Mouse (Mus musculus) adipocyte (in vitro differentiated cells): ENCODE results near the gene Notum.
"Not testable (repeated sequence)": the region's sequence is repeated elsewhere in the genome, so short reads cannot be mapped to it uniquely, and the experiment has no call there.

Source experiments
- DNase-seq: peaks from one replicate; pipeline ENCODE4 v3.0.0-alpha.2; 2016; ENCODE audit warnings: low spot score

Notum gene

DNA sequence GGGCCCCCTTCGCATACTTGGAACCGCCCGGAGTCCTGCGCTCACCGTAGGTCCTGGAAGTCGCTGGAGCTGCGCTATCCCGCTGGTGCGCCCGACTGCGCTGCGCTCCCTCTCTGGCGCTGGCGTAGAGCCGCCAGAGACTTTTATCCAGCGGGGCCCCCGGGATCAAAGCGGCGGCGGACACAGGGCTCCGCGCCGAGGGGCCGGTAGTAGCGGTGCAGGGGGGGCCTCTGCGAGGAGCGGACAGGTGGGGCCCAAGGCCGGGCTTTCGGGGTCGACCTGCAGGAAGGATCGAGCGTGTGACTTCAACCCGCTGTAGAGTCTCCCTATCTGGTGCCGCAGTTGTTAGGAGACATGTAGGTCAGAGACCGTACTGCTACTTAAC is at the start of gene Notum:
TSS of gene Notum (minus strand) at position 100 of the 385 bp plus-strand sequence.
- no peak for DNase-seq

DNA sequence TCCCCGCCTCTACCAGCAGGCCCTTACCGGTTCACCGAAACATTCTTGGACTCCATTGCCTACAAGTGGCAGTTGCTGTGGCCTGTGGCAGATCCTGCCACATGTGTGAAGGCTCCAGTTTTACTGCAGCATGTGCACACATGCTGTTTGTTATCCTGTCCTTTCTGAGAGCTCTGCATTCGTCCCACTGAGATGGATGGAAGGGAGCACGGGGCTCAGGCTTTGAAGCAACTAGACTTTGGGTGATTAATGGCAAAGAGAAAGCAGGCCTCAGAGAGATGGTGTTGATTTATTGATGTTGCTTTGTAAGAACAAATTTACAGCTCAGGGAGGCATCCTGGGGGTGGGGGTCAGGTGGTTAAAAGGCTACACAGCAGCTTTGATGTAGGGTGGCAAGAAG is 49.7 kb upstream of the Notum start:
- no peak for DNase-seq

DNA sequence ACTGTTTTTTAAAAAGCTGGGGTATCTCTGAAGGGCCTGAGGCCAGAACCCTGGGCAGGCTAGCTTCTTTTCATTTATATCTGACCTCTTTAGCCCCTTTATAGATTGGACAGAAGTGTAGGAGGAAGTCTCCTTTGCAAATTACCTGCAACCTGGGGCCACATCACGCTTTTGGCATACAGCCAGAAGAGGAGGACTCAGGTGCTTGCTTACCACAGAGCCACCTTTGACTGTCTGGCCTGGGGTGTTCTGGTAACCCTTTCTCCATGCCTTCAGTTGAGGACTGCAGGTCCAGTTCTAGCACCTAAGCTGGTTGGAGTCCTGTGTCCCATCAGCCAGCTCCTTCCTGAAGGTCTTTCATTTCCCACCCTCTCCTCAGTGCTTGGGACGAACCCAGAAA is 48.6 kb upstream of the Notum start:
- no peak for DNase-seq

DNA sequence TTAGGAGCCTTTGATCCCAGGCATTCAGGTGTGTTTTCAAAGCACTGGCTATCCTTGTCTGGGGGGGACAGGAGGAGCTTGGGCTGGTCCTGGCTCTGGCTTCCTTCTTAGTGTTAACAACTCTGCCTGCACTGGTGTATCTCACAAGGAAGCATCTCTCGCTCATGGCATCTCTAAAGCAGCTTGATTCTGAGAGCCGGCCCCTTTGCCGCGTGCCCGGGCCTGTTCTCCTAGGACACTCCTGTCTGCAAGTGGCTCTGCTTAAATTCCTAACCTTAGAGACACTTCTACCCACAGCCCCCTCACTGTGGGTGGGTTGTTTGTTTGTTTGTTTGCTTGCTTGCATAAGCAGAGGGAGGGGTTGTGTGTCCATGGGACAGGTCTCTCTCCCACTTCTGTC is 47.0 kb upstream of the Notum start:
- DNase-seq = no peak

DNA sequence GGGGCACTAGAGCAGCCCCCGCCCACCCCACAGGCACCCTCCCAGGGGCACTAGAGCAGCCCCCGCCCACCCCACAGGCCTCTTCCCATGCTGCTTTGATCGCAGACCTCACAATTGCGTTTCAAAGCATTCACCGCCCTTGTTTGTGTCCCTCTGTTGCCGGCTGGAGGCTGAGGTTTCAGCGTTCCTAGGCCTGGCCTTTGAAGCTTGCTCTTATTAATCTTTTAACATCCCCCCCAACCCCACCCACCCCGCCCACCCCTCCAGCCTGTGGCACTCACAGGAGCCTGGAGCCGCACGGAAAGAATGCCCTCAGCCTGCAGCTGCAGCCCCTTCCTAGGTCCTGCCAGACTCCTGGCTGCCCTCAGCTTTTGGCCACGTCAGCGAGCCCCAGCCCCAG is 46.2 kb upstream of the Notum start:
- no peak for DNase-seq

DNA sequence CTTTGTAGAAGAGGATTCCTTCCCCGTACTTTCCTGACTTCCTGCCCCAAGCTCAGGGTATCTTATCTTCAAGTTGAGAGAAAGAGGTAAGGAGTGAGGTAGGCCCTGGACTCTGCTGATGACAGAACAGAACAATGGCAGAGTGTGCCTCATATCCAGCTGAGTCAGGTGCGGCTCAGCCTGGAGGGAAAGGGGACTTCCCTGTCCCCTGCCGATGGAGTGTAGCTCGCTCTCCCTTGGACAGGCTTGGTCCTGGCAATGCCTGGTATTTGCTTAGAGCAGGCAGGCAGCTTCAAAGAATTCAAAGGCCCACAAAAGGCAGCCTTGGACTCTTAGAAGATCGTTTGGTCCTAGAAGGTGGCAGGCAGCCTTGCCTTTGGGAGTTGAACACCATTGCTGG is 45.1 kb upstream of the Notum start:
- DNase-seq = no peak

DNA sequence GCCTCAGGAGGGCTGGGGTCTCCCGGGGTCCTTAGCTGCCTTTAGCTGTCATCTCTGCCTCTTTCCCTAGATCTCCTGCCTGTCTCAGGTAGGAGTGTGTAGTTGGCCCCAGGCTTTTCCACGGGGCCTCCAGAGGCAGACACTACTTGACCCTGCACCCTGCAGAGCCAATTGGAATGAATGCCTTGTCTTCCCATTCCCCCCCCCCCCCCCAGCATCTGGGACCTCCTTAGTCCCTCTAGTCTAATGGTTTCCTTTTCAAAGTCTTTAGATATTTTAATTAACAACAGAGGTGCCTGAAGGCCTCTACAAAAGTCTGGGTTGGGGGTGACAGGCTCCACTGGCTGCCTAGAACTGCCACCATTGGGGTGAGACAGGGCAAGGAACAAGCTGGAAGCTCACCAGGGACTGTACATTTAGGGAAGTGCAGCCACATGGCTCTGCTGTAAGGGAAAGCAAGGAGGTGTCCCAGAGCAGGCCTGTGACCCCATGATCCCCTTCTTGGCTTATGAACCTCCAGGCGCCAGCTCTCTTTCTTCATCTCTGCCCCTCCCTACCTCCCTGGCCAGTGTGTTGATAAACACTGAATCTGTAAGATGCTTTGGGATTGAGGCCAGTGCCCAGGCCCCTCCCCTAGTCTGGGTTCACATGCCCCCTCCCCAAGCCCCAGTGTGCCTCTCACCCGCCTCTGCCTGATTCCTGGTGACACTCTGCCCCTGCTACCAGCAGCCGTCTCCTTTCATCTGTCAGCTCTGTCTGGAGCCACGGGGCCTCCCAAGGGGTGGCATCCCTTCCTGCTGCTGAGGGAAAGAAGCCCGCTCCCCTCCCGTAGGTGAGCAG is 43.7 kb upstream of the Notum start:
- no peak for DNase-seq

DNA sequence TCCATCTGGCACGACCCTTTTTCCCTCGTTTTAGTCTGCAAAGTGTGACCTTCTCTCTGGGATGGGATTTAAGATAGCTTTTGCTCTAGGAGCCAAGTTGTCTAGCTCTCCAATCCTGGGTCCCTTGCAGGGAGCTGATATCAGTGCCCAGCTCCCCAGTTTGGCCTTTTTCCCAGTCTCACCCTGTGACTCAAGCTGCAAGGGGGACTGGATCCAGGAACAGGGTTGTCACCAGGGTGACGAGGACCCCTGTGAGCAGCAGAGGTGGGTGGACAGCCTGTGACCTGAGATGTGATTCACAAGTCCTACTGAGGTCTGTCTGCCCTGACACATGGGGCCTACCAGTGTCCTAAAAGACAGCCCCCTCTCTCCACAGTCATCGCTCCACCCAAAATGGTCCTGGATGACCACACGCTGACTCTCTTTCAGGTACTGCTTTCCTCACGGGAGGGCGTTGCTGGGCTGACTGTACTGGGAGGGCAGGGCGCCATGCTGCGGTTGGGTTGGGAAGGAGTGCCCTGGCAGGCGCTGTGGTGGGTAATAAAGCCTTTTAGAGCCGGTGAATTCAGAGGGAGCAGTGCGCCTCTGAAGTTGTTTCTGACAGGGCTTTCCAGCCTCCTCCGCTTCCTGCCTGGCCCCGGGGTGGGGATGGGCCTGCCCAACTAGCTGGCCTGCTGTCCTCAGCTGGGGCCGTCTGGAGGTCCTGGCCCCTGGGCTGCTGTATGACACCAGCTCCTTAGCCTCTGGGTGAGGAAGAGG is 42.9 kb upstream of the Notum start:
- DNase-seq = no peak

DNA sequence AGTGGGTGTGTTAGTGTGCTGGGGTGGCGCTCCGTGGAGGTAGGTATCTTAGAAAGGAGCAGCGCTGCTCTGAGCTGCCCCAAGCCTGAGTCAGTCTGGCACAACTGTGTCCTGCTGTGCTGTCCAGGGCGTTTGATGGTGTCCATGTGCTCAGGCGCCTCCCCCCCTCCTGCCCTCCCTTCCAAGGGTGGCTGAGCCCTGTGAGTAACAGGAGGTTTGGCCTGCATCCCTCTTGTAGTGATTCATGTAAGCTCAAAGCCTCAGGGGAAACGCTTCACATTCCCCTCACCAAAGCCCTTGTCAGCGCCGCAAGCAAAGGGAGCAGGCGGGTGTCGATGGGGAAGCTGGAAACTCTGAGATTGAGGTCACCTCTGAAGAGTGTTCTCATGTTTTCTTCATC is 36.8 kb upstream of the Notum start:
- peak; percentile 75 for DNase-seq

DNA sequence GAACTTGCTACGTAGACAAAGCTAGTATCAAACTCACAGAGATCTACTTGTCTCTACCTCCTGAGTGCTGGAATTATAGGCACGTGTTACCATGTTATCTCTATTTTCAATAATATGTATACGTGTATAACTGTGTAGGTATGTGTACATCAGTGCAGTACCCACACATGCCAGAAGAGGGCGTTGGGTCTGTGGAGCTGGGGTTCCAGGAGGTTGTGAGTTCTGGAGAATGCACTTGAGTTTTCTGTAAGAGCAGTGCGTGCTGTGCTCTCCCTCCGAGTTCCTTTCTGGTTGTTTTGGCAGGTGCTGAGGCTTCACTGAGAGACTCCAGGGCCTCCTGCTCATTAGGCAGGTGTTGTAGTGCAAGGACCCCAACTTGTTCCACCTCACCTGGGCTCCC is 35.6 kb upstream of the Notum start:
- no peak for DNase-seq

DNA sequence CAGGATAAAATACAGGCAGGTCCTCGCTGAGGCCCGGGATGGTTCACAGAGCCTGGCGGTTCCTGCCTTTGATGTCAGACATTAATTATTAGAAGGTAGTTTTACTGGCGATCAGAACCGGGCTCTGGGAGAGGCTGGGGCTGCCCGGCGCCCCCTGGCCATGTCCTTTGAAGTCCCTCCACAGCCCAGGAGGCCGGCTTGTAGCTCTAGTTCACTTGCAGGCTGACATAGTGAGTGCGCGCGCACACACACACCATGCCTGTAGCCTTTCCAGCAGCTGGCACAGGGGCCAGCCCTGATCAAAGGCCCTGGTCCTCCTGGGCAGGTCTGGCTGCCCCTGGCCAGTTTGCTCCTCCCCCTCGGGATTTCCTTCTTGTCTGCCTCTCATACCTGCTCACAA is 34.7 kb upstream of the Notum start:
- no peak for DNase-seq

DNA sequence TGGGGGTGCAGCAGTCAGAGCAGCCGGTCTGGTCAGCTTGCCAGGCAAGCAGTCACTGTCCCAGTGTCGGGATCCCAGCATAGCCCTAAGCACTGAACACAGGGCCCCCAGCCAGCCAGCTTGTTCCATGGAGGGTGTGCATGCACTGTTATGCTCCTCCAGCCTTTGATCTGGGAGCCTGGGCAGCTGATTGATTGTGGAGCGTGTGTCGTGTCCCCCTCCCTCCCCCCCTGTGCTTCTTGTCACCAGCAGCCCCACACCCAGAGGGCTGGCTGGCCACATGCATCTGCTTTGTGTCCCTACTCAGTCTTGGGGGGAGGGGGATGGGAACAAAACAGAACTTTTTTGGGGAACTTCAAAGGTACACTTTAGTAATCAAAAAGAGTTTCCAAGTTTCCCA is 34.2 kb upstream of the Notum start:
- DNase-seq = no peak

DNA sequence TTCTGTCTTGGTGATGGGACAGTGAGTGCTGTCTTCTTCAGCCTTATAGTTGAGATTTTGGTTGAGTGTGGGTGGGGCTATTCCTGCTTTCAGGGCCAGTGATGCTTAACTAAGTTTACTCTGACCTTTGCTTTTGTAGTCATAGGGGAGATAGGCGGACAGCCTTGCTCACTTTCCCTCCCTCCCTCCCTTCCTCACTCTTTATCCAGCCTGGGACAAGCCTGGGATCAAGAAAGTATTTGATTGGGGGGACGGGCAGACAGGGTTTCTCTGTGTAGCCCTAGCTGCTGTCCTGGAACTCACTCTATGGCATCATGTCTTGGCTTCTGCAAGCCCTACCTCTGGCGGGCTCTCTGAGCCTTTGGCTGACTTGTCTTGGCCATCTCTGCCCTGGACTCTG is 32.5 kb upstream of the Notum start:
- DNase-seq = no peak

DNA sequence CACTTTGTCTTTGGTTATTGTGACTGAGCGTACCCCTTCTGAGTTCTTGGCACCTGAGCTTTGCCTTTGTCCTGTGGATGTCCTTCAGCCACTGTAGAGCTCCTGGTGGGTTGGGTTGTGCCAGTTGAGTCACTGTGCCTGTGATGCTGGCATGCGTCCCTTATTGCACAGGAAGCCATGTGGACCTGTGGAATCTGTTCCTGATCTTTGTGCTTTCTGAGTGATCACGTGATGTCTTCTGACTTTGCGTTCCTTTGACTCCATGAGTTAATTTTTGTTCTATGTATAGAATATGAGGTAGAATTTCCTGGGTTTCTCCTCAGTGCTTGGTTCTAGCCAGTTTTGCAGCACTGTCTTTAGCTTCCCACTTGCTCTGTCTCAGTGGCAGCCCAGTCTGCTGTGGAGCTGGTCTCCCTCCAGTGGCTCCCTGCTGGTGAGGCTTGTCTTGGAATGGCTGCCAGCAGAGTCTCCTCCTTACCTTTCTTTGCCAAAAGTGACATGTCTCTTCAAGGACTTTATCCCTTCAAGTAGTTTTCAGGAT is 31.6 kb upstream of the Notum start:
- DNase-seq = peak; percentile 39

DNA sequence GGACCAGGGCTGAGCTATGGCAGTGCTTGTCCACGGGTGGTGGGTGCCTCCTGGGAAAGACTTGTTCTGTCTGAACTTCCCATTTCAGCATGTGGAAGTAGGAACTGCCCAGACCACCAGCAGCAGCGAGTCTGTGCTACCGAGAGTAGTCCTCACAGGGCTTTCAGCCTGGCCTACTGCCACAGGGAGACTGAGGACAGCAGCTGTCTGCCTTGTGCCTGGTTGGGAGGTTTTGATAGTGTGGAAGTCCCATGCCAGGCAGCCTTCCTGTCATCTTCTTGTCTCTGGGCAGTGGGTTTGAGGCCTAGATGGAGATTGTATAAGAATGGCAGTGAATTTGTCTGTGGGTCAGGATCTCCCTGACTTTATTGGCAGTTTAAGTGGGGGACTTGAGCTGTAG is 28.4 kb upstream of the Notum start:
- no peak for DNase-seq

DNA sequence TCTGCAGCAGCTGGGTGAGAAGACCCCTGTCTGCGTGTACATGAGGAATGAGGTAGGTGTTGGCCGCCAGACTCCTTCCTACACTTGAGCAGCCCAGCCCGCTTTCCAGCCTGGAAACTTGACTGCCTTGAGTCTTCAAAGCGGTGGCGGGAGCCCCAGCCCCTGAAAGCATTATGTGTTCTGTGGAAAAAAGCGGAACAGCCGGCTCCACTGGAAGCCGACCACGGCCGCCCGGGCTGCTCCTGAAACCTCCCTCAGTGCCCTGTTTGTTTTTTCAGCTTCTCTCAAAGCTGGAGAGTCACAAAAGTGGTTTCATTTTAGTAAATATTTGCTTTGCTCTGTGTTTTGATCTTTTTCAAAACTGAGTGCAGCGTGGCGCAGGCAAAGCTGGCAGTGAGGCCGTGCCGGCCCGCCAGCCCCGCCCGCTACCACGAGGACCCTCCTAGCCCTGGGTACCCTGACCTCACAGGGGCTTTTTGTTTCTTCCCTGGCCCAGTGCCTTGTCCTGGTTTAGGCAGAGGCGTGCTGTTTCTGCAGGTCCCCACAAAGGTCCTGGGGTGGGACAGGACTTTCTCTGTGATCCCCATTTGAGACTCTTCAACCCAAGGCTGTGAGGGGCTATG is 25.8 kb upstream of the Notum start:
- no peak for DNase-seq

DNA sequence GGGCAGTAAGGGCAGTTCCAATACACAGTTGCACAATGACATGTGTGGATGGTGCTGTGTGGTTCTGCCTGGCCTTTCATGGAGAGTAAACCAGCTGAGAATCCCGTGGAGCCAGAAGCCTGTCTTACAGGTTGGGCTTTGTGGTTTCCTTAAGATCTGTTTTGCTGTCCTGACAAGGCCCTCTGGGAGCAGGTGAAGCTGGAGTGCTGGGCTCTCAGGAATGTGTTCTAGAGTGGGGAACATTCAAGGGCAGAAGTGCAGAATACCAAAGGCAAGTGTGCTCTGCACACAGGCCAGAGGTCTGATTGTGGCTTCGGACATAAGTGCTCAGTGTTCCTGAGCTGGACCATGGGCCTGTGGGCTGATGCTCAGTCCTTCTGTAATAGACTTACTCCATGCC is 23.7 kb upstream of the Notum start:
- DNase-seq = no peak

DNA sequence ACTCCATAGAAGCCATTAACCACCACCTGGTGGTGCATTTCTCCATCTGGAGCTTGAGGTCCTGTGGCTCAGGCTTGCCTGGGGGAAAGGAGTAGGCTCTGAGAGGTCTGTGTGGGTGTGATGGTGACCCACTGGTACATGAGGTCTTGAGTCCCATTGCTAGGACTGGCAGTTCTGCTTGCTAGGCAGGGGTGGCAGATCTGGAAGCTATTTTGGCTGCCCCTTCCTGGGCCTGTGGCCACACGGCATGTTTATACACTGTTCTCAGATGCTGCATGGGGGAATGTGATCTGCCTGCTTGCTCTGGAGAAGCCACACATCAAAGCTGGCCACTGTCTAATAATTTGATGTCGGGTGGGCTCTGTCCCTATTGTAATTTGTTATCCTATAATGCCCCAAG is 23.1 kb upstream of the Notum start:
- no peak for DNase-seq

DNA sequence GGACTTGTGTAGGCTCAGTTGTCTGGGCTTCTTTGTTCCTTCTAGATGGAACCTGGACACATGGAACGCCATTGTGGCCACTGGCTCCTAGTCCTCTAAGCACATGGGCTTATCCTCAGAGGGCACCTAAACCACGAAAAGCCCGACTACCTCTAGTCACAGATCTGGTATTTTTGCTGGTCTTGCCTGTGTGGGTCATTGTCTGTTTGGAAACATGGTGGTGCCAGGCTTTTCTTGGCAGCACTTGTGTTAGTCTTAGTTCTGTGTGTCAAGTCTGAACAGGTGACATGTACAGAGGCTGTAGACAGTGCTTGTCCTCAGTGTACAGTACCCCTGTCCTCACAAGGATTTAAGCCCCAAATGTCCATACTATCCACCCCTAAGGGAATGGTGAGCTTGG is 22.6 kb upstream of the Notum start:
- no peak for DNase-seq

DNA sequence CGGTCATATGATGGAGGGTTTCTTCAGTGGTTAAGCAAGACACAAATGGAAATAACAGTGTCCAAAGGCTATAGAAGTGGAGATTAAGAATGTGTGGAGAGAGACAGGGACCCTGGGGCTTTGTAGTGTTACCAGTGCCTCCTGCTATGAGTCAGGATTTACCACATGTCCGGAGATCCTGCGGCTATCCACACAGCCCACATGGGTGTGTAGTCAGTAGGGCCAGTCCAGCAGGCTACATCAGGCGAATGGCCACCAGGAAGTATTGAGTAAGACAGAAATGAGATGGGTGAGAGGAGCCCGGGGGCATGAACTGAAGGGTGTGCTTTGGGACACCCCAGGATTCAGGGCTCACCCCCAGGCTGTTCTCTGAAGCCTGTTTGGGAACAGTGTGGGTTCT is 21.7 kb upstream of the Notum start:
- no peak for DNase-seq

DNA sequence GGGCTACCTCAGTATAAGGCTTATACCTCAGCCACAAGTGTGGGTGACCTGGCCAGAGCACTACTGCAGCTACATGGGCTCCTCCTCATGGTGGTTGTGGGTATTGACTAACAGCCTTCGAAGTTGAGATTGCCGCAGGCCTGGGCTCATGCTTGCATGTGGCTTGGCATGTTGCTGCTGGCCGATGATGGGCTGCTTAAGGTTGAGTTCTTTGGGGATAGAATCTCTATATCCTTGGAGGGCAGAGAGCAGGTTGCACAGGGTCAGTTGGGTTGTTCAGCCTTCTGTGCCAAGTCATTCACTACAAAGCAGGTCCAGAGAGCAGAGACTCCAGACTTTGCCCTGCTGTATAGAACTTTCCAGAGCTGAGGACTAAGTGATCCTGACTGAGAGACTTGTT is 18.9 kb upstream of the Notum start:
- peak; percentile 53 for DNase-seq

DNA sequence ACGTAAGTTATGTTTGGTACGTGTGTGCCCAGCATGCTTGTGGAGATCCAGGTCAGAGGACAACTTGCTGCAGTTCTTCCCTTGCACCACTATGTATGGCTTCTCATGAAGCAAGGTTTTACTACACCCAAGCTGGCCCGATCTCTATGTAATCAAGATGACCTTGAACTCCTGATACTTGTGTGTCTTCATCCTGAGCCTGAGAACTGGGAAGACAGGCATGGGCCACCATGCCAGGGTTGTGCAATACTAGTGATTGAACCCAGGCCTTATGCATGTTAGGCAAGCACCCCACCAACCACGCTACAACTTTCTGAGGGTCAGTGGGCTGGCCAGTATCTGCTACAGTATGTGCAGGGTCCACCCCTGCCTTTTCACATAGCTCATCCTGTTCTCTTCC is 16.0 kb upstream of the Notum start:
- no peak for DNase-seq

DNA sequence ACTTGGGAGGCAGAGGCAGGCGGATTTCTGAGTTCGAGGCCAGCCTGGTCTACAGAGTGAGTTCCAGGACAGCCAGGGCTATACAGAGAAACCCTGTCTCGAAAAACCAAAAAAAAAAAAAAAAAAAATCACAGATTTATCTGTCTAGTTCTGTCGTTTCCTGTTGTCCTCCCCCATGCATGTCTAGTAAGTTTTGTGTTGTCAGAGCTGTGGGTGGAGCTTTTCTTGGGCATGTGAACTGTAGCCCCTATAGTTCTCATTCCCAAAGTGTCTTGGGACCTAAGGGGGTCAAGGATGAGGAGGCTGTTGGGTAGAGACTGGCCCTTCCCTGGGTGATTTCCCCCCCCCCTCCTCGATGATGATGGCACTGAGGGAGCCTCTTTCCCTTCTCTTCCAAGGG is 14.9 kb upstream of the Notum start:
- DNase-seq = not testable (repeated sequence)
